Mouse (Mus musculus) left cerebral cortex, adult 2 months (tissue): ENCODE data around the gene Sec61g. TPM values are rescaled to one million over a fixed set of nuclear protein-coding genes. Genes with fewer than 3 reads are reported as not detected.
"Not testable (repeated sequence)": the region's sequence is repeated elsewhere in the genome, so short reads cannot be mapped to it uniquely, and the experiment has no call there.

Experiments
- DNase-seq, 2 experiments: peaks; one replicate each; pipeline ENCODE4 v3.0.0; 2021 to 2022; ENCODE audit warnings: low spot score in 2 of 2, mixed read lengths in 1 of 2; ENCODE audit errors: extremely low spot score in 1 of 2
- H3K27ac ChIP-seq: fragments of 200-600 bp; 2 replicates; pipeline ENCODE4 v1.8.1; 2022
- H3K4me3 ChIP-seq: fragments of 200-600 bp; 2 replicates; pipeline ENCODE4 v1.8.1; 2022
- CTCF ChIP-seq: fragments of 200-600 bp; IDR thresholded peaks from 2 replicates; pipeline ENCODE4 v1.8.1; 2022; ENCODE audit warnings: antibody characterized with exemption, mild to moderate bottlenecking, moderate library complexity
- intact Hi-C: fragments of 180-260 bp; cut with DNase I; formaldehyde crosslinking; loops from one replicate; pipeline ENCODE4 v1.15.1; 2025
- total RNA-seq, 2 experiments: library from RNA; stranded (reverse); gene quantifications; 2 replicates each; pipeline ENCODE4 v1.2.3; 2021

Gene Sec61g
- total RNA-seq, 2 experiments from 2014 or later = 7.9 to 12.4 TPM

DNA sequence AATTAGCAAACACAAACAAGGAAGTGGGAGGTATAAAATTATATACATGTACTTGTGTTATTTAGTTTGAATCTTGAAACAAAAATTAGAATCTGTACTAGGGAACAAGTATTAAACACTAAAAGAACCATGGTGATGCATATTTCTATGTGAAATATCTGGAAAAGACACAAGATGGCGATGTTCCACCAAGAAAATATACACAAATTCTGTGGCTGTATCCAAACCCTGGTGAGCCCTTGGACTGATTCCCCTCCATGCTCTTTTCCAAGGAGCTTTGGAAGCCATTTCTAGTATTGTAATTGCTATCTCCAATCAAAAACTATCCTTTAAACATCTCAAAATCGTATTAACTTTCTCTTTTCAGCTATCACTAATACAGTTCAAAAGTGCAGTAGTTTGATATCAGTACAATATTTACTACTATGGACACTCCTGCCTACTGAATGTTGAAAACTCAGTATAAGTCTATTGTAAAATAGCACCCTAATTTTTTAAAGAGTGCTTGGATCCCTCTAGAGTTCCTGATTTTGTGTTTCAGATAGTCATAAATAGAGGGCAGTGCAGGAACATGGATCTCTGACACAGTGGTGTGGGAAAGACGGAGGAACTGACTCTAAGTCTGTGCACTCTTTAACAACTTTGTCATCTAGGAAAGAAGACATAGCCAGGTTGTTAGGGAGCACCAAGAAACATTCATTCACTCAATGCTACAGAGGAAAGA lies 16.8 kb upstream of the Sec61g start:
- no peak overlapping the region for H3K4me3 ChIP-seq
- peak; percentile 67 for TF ChIP-seq CTCF
- intact Hi-C loops = loop anchor here (1.0 to 5.0 kb wide), 2 partner anchors 347 to 423 kb away; no protein-coding TSS in a partner anchor
- no peak for DNase-seq
- no peak overlapping the region for H3K27ac ChIP-seq

- H3K4me3 ChIP-seq, H3K27ac ChIP-seq, DNase-seq, intact Hi-C loops: not testable (repeated sequence)
These were observed 6.8 kb upstream of the Sec61g start for GRCm38 (mm10) chr11:16515081-16515480.

GRCm38 (mm10) chr11:16514221-16514620 lies 5.9 kb upstream of the Sec61g start:
- intact Hi-C loops, DNase-seq, H3K27ac ChIP-seq, H3K4me3 ChIP-seq: not testable (repeated sequence)

DNA sequence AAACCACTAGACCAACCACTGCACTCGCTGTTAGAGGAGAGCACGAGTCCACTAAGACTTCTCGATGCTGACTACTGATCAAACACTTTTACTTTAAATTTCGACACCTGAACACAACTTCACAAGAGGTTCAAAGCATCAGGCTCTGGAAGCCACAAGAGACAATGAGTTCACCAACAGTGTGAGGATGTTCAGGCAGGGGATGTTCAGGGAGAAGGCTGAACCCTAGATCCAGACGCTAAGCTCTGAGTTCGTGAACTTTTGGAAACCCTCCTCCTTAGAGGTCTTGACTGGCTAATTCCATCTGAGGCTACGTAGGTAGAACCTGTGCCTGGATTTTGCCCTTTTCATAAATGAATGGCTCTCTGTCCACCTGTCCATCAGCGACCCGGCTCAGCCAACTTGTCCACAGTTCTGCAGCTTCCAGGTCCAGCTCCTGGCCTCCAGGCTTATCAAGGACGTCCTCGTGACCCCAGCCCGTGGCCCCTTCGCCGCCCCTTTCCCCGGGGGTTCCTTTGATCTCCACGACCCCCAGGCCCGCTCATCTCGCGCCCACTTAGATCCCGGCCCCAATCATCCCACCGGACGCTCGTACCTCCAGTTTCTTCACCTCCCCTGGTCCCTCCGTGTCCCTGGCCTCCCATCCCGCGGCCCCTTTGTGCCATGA lies 766 bp downstream of the Sec61g start:
- no peak for DNase-seq
- intact Hi-C loops = loop anchor here (10.0 kb wide), 1 partner anchor 707 kb away; the partner anchor contains the start of gene Pno1

GRCm38 (mm10) chr11:16505999-16506398 lies 2.3 kb downstream of the Sec61g start:
- DNase-seq = no peak
- TF ChIP-seq CTCF = no peak
- intact Hi-C loops = loop anchor here (10.0 kb wide), 1 partner anchor 709 kb away; the partner anchor contains the start of gene Pno1
- H3K4me3 ChIP-seq = no peak overlapping the region
- no peak overlapping the region for H3K27ac ChIP-seq

More for the DNA sequence above, 766 bp downstream of the Sec61g start:
- H3K27ac ChIP-seq = peak overlapping the region; percentile 96
- H3K4me3 ChIP-seq = peak overlapping the region; percentile 87
- TF ChIP-seq CTCF = no peak

- H3K27ac ChIP-seq = no peak overlapping the region
- no peak overlapping the region for H3K4me3 ChIP-seq
- intact Hi-C loops = loop anchor here (10.0 kb wide), 1 partner anchor 712 kb away; the partner anchor contains the start of gene Pno1
- no peak for TF ChIP-seq CTCF
- no peak for DNase-seq
These were observed 5.1 kb downstream of the Sec61g start for GRCm38 (mm10) chr11:16503150-16503549.

DNA sequence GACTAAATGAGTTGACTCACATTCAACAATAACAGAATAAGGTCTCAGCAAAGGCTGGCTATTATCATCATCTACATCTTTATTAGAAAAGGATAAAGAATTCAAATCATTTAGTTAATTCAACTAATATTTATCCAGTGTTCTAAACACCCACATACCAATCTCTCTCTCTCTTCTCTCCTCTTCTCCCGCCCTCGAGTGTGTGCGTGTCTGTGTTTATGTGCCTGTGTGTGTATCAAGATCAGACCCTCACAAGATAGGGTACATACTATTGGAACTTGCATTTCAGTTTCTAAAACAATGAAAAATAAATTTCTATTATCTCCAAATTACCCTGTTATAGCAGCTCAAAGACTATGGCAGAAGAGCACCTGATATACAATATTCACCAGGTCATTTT lies 5.5 kb downstream of the Sec61g start:
- DNase-seq = no peak
- no peak for TF ChIP-seq CTCF
- intact Hi-C loops = loop anchor here (10.0 kb wide), 1 partner anchor 712 kb away; the partner anchor contains the start of gene Pno1
- no peak overlapping the region for H3K27ac ChIP-seq
- no peak overlapping the region for H3K4me3 ChIP-seq

DNA sequence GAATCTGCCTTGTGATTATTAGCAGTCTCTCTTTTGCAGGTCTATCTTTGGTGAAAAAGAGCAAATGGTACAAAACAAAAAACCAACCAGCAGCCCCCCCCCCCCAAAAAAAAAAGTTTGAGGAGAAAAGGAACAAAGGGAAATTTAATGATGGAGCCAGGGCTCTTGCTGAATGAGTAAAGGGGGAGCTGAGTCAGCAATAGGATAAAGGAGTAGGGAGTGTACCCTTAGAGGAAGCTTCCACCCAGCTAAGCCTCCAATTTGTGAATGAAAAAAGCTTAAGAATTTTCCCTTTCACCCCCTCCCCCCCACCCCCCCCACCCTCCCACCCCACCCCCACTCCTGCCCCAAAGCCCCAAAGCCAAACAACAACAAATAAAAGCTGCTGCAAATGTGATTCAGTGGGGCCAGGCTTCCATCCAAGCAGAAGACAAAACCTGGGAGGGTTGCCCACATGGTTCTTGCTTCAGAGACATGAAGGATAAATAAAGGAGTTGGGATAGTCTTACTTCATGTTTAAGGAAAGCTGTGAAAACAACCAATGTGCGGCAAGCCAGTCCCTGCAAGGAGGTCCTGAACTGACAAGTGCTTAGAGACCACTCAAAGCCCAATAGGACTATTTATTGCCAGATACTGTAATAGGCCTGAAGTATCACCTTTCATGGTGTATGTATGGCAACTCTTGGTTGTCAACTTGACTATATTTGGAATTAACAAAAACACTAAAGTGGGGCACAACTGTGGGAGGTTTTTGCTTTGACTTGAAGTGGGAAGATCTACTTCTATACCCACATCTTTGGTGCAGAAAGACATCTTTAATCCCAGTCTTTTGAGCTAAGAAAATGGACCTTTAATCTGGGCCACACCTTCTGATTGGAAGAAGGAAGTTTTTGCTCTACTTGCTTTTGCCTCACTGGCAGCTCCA lies 9.3 kb downstream of the Sec61g start:
- DNase-seq = no peak
- no peak for TF ChIP-seq CTCF
- intact Hi-C loops = no loop called here
- no peak overlapping the region for H3K27ac ChIP-seq
- H3K4me3 ChIP-seq = no peak overlapping the region

Other genes starting within 250 kb of the Sec61g start
- 10 to 100 TPM; 14.3 to 15.4 TPM for gene Egfr, start 243.7 kb upstream of the Sec61g start, total RNA-seq